Mouse (Mus musculus) hindbrain, embryonic 16.5 days (tissue): Measurements from ENCODE around the gene Hils1. TPM values are rescaled to one million over a fixed set of nuclear protein-coding genes. Genes with fewer than 3 reads are reported as not detected.
"Not testable (repeated sequence)": the region's sequence is repeated elsewhere in the genome, so short reads cannot be mapped to it uniquely, and the experiment has no call there.

Experiments used
- ATAC-seq: fragments of 200-750 bp; cut with Nextera tagmentation; 2 replicates; pipeline ENCODE4 v1.8.0; 2017; ENCODE audit warnings: moderate TSS enrichment, moderate library complexity
- H3K27ac ChIP-seq: fragments of 300-500 bp; sonication (generic); 2 replicates; pipeline ENCODE4 v1.5.1; 2014; ENCODE audit warnings: low read depth, mild to moderate bottlenecking, control low read depth, low read length, moderate library complexity
- H3K27me3 ChIP-seq: fragments of 300-500 bp; sonication (generic); replicated peaks from 2 replicates; pipeline ENCODE4 v1.6.1; 2014; ENCODE audit warnings: low read length; ENCODE audit not compliant: control insufficient read depth, insufficient read depth
- H3K36me3 ChIP-seq: fragments of 300-500 bp; sonication (generic); 2 replicates; pipeline ENCODE4 v1.6.1; 2014; ENCODE audit warnings: mild to moderate bottlenecking, low read length, moderate library complexity, mixed read lengths; ENCODE audit not compliant: control insufficient read depth, insufficient read depth
- H3K4me1 ChIP-seq: fragments of 300-500 bp; sonication (generic); 2 replicates; pipeline ENCODE4 v1.6.1; 2014; ENCODE audit warnings: low read depth, low read length; ENCODE audit not compliant: control insufficient read depth, insufficient read depth
- H3K4me2 ChIP-seq: fragments of 300-500 bp; sonication (generic); 2 replicates; pipeline ENCODE4 v1.6.1; 2014; ENCODE audit warnings: mild to moderate bottlenecking, low read length, control low read depth, moderate library complexity
- H3K4me3 ChIP-seq: fragments of 300-500 bp; sonication (generic); 2 replicates; pipeline ENCODE4 v1.5.1; 2014; ENCODE audit warnings: mild to moderate bottlenecking, low read length, control low read depth, moderate library complexity
- H3K9ac ChIP-seq: fragments of 300-500 bp; sonication (generic); 2 replicates; pipeline ENCODE4 v1.6.1; 2014; ENCODE audit warnings: low read depth, mild to moderate bottlenecking, control low read depth, low read length, moderate library complexity
- H3K9me3 ChIP-seq: fragments of 300-500 bp; sonication (generic); 2 replicates; pipeline ENCODE4 v1.6.1; 2014; ENCODE audit warnings: mild to moderate bottlenecking, low read length, moderate library complexity; ENCODE audit not compliant: control insufficient read depth
- WGBS: fragments of 180-500 bp; shearing (Covaris S2); extraction: QIAGEN DNeasy Blood & Tissue Kit; methylation state at CpG from one replicate; pipeline ENCODE4 v1.1.7; 2014; 5-methylcytosine and 5-hydroxymethylcytosine counted together
- polyA plus RNA-seq: library from polyadenylated mRNA; unstranded; fragments of >200 nt; fragmentation: Nextera tagmentation; extraction: Ambion mirVana; gene quantifications from 2 replicates; pipeline ENCODE4 v1.2.1, GENCODE M21; 2015

Hils1 gene
- polyA plus RNA-seq, 1 experiment from 2014 or later, result not detected

- not testable (repeated sequence) for ATAC-seq, H3K27ac ChIP-seq, H3K9me3 ChIP-seq, H3K36me3 ChIP-seq, H3K27me3 ChIP-seq
- H3K4me2 ChIP-seq, result peak overlapping the region; percentile 82
- H3K9ac ChIP-seq, result peak overlapping the region; percentile 99
- 5% methylated on average over 4 of the region's 4 CpGs for WGBS
- peak overlapping the region; percentile 92 for H3K4me3 ChIP-seq
- peaks cover 54% of the 10 kb centered on the region for H3K4me1 ChIP-seq
Measured at GRCm38 (mm10) chr11:95010841-95011403, 43.5 kb downstream of the Hils1 start.

DNA sequence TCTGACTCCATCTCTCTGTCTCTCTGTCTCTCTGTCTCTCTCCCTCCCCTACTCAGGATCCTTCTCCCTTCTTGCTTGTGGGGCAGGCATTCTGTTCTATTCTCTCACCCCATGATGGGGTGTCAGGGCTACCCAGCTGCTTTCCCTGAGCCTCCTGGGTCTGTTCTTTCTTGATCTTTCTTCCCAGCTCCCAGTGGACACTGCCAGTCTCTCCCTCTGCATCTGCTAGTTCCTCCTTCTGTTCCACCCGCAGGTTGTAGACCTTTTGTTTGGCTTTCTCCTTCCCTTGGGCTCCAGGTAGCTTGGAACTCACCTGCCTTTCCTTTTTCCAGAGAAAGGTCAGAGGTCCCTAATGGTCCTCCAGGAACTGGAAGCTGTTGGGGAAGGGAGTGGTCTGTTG is 44.0 kb downstream of the Hils1 start:
- no peaks in the 10 kb centered on the region for H3K9me3 ChIP-seq
- H3K27me3 ChIP-seq, result no peaks in the 10 kb centered on the region
- 28% methylated on average over 1 of the region's 1 CpGs for WGBS
- peak overlapping the region; percentile 92 for H3K4me3 ChIP-seq
- peaks cover 49% of the 10 kb centered on the region for H3K4me1 ChIP-seq
- H3K27ac ChIP-seq, result peak overlapping the region; percentile 52
- peaks cover 5% of the 10 kb centered on the region; the same call in 1 of the 2 replicates for H3K36me3 ChIP-seq
- no peak for ATAC-seq
- peak overlapping the region; percentile 82 for H3K4me2 ChIP-seq
- peak overlapping the region; percentile 66 for H3K9ac ChIP-seq

GRCm38 (mm10) chr11:95012075-95012474 is 44.7 kb downstream of the Hils1 start:
- H3K9me3 ChIP-seq, result no peaks in the 10 kb centered on the region
- H3K36me3 ChIP-seq, result peaks cover 5% of the 10 kb centered on the region; the same call in 1 of the 2 replicates
- peak overlapping the region; percentile 66 for H3K9ac ChIP-seq
- H3K27me3 ChIP-seq, result no peaks in the 10 kb centered on the region
- H3K4me1 ChIP-seq, result peaks cover 43% of the 10 kb centered on the region
- no peak overlapping the region for H3K27ac ChIP-seq
- WGBS, result 51% methylated on average over 3 of the region's 3 CpGs
- H3K4me3 ChIP-seq, result peak overlapping the region; percentile 92
- no peak for ATAC-seq
- H3K4me2 ChIP-seq, result peak overlapping the region; percentile 82

GRCm38 (mm10) chr11:95012487-95012886 is 45.1 kb downstream of the Hils1 start:
- Histone ChIP-seq H3K27ac (no peak overlapping the region), H3K4me3 (peak overlapping the region; percentile 92), H3K9ac (peak overlapping the region; percentile 29; the same call in 1 of the 2 replicates), H3K4me1 (peaks cover 39% of the 10 kb centered on the region), H3K9me3 (no peaks in the 10 kb centered on the region), H3K27me3 (no peaks in the 10 kb centered on the region), H3K4me2 (peak overlapping the region; percentile 82), H3K36me3 (peaks cover 5% of the 10 kb centered on the region; the same call in 1 of the 2 replicates)
- no peak for ATAC-seq
- 34% methylated on average over 3 of the region's 3 CpGs for WGBS

DNA sequence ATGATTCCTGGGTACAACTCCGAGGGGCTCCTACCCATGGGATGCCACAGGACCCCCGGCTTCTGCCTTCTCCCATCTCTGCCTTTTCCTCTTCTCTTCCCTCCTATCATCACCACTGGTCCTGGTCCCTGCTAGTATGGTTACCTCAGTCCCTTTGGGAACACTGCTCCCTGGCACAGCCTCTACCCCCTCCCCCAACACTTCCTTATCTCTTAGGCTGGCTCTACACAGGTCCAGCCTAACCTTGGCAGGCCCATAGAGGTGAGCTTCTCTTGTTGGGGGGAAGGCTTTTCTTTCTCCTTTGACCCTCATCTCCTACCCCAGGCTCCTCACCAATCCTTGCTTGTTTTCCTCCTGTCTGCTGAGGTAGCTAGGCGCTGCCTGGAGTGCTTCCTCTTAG is 48.1 kb downstream of the Hils1 start:
- no peaks in the 10 kb centered on the region for H3K9me3 ChIP-seq
- H3K4me1 ChIP-seq, result peaks cover 27% of the 10 kb centered on the region
- no peaks in the 10 kb centered on the region for H3K27me3 ChIP-seq
- H3K4me3 ChIP-seq, result no peak overlapping the region
- no peak overlapping the region for H3K9ac ChIP-seq
- 70% methylated on average over 3 of the region's 3 CpGs for WGBS
- no peak overlapping the region for H3K4me2 ChIP-seq
- ATAC-seq, result no peak
- peaks cover 8% of the 10 kb centered on the region for H3K36me3 ChIP-seq
- no peak overlapping the region for H3K27ac ChIP-seq

Other genes starting within 250 kb of the Hils1 start
- gene Cdc34b, start 225.8 kb upstream of the Hils1 start, polyA plus RNA-seq, result 0.26 TPM in 1 of 2 replicates, not detected in the other
- gene Tmem92, start 184.9 kb upstream of the Hils1 start, polyA plus RNA-seq, result not detected in 2 replicates
- gene Col1a1, start 31.4 kb upstream of the Hils1 start, polyA plus RNA-seq, result 105 and 275 TPM in 2 replicates
- gene Sgca, start 8.7 kb downstream of the Hils1 start, polyA plus RNA-seq, result 0.24 and 1.3 TPM in 2 replicates
- 17.8 and 18.8 TPM in 2 replicates for gene Ppp1r9b, start 23.4 kb downstream of the Hils1 start, polyA plus RNA-seq
- gene Samd14, start 42.3 kb downstream of the Hils1 start, polyA plus RNA-seq, result 160 and 181 TPM in 2 replicates
- gene Pdk2, start 73.8 kb downstream of the Hils1 start, polyA plus RNA-seq, result 34.6 and 42.1 TPM in 2 replicates
- gene Itga3, start 109.2 kb downstream of the Hils1 start, polyA plus RNA-seq, result 16.7 and 19.3 TPM in 2 replicates
- 0.19 and 0.32 TPM in 2 replicates for gene Dlx3, start 152.5 kb downstream of the Hils1 start, polyA plus RNA-seq
- gene Dlx4, start 178.7 kb downstream of the Hils1 start, polyA plus RNA-seq, result not detected in 2 replicates